In genomic region chr4:21776091-21776945, GRCm38 (mm10) we compare ENCODE assay signal across 1 mouse cellular context.
TF ChIP-seq lines count a peak whose summit lies in the region.

No protein-coding gene starts in this region.

TF ChIP-seq in CH12.LX, 34 proteins besides CTCF, POLR2A, EP300 and RAD21 (continued from another document):
- TF ChIP-seq ELF1 (IDR thresholded peaks at IDR 0.05; ENCODE audit: low read depth, low read length) (0 out of 2 replicates have a peak, but pooled peaks have one; percentile 21), HCFC1 (IDR thresholded peaks at IDR 0.05; ENCODE audit: low read depth, low read length) (peak; percentile 31; the same call in 1 of the 2 replicates), ZC3H11A (IDR thresholded peaks at IDR 0.05; ENCODE audit: low read depth, low read length) (no peak), MAZ (IDR thresholded peaks at IDR 0.05; ENCODE audit: low read depth, low read length) (peak; percentile 71; the same call in 1 of the 2 replicates), MAX (IDR thresholded peaks at IDR 0.05; ENCODE audit: low read length) (peak; percentile 32; the same call in 1 of the 2 replicates)
